Mouse (Mus musculus) stomach, embryonic 14.5 days (tissue): ENCODE measurements at regions not wholly inside any gene's neighbourhood (a gene's known extent, or its start where the extent isn't known, plus 50 kb on each side); places are given as distances from the start of the nearest gene placed in this dataset.

Source experiments
- ATAC-seq: fragments of 200-750 bp; cut with Nextera tagmentation; 2 replicates; pipeline ENCODE4 v1.8.0; 2017; ENCODE audit warnings: low read depth, moderate TSS enrichment; ENCODE audit not compliant: insufficient number of reproducible peaks, insufficient read depth, low FRiP score
- H3K27ac ChIP-seq: fragments of 300-500 bp; sonication (generic); 2 replicates; pipeline ENCODE4 v1.5.1; 2014; ENCODE audit warnings: mild to moderate bottlenecking, low read length, moderate library complexity, mixed read lengths
- H3K27me3 ChIP-seq: fragments of 300-500 bp; sonication (generic); 2 replicates; pipeline ENCODE4 v1.6.1; 2014; ENCODE audit warnings: low read length, control low read depth, mixed read lengths; ENCODE audit not compliant: control insufficient read depth, insufficient read depth
- H3K36me3 ChIP-seq: fragments of 300-500 bp; sonication (generic); 2 replicates; pipeline ENCODE4 v1.6.1; 2014; ENCODE audit warnings: mild to moderate bottlenecking, control low read depth, low read length, moderate library complexity, mixed read lengths; ENCODE audit not compliant: control insufficient read depth, insufficient read depth
- H3K4me1 ChIP-seq: fragments of 300-500 bp; sonication (generic); 2 replicates; pipeline ENCODE4 v1.6.1; 2014; ENCODE audit warnings: low read length, control low read depth, mixed read lengths; ENCODE audit not compliant: control insufficient read depth, insufficient read depth
- H3K4me2 ChIP-seq: fragments of 300-500 bp; sonication (generic); replicated peaks from 2 replicates; pipeline ENCODE4 v1.6.1; 2014; ENCODE audit warnings: low read depth, low read length, control low read depth
- H3K4me3 ChIP-seq: fragments of 300-500 bp; sonication (generic); 2 replicates; pipeline ENCODE4 v1.5.1; 2014; ENCODE audit warnings: low read depth, low read length, control low read depth
- H3K9ac ChIP-seq: fragments of 300-500 bp; sonication (generic); replicated peaks from 2 replicates; pipeline ENCODE4 v1.6.1; 2014; ENCODE audit warnings: low read depth, mild to moderate bottlenecking, control low read depth, low read length, moderate library complexity, mixed read lengths
- H3K9me3 ChIP-seq: fragments of 300-500 bp; sonication (generic); 2 replicates; pipeline ENCODE4 v1.6.1; 2016; ENCODE audit warnings: low read depth, low read length, control low read depth; ENCODE audit not compliant: control insufficient read depth
- WGBS: fragments of 180-500 bp; shearing (Covaris S2); extraction: QIAGEN DNeasy Blood & Tissue Kit; methylation state at CpG from one replicate; pipeline ENCODE4 v1.1.7; 2014; 5-methylcytosine and 5-hydroxymethylcytosine counted together

- Histone ChIP-seq H3K4me3 (no peak overlapping the region), H3K9ac (no peak overlapping the region), H3K4me1 (peaks cover 7% of the 10 kb centered on the region; the same call in 1 of the 2 replicates), H3K36me3 (no peaks in the 10 kb centered on the region), H3K9me3 (no peaks in the 10 kb centered on the region), H3K4me2 (no peak overlapping the region), H3K27me3 (no peaks in the 10 kb centered on the region), H3K27ac (no peak overlapping the region)
- WGBS, result 78% methylated on average over 1 of the region's 1 CpGs
- ATAC-seq, result no peak
These were observed 103.2 kb upstream of the Vangl1 start for GRCm38 (mm10) chr3:102307656-102308055.

- H3K4me1 ChIP-seq, result no peaks in the 10 kb centered on the region; the same call in 1 of the 2 replicates
- H3K9me3 ChIP-seq, result peaks cover 5% of the 10 kb centered on the region; the same call in 1 of the 2 replicates
- no peak overlapping the region for H3K4me3 ChIP-seq
- ATAC-seq, result no peak
- no peak overlapping the region for H3K9ac ChIP-seq
- H3K27ac ChIP-seq, result no peak overlapping the region
- 74% methylated on average over 3 of the region's 3 CpGs for WGBS
- H3K36me3 ChIP-seq, result no peaks in the 10 kb centered on the region
- H3K4me2 ChIP-seq, result no peak overlapping the region
- H3K27me3 ChIP-seq, result no peaks in the 10 kb centered on the region
These were observed 87.9 kb upstream of the Vangl1 start for GRCm38 (mm10) chr3:102292385-102292784.

DNA sequence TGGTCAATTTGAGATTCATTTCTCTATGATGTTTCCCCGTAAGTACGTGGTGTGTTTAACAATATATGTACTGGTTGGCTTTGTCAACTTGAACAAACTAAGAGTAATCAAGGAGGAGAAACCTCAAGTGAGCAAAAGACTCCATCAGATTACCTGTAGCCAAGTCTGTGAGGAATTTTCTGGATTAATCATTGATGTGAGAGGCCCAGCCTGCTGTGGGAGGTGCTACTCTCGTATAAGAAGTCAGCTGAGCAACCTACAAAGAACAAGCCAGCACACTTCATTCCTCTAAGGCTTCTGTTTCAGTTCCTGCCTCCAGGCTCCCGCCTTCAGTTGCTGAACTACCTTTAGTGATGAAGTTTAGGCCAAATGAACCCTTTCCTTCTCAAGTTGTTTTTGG is 77.5 kb upstream of the Vangl1 start:
- Histone ChIP-seq H3K36me3 (no peaks in the 10 kb centered on the region), H3K9me3 (no peaks in the 10 kb centered on the region), H3K4me3 (no peak overlapping the region), H3K9ac (no peak overlapping the region), H3K4me2 (no peak overlapping the region), H3K4me1 (no peaks in the 10 kb centered on the region), H3K27me3 (no peaks in the 10 kb centered on the region), H3K27ac (no peak overlapping the region)
- ATAC-seq, result no peak
- 80% methylated on average over 4 of the region's 4 CpGs for WGBS

GRCm38 (mm10) chr3:102276758-102277157 is 72.3 kb upstream of the Vangl1 start:
- Histone ChIP-seq H3K9me3 (no peaks in the 10 kb centered on the region), H3K36me3 (no peaks in the 10 kb centered on the region), H3K4me1 (peaks cover 10% of the 10 kb centered on the region), H3K27me3 (no peaks in the 10 kb centered on the region), H3K27ac (no peak overlapping the region), H3K9ac (no peak overlapping the region), H3K4me2 (no peak overlapping the region), H3K4me3 (no peak overlapping the region)
- ATAC-seq, result no peak
- 92% methylated on average over 2 of the region's 2 CpGs for WGBS

DNA sequence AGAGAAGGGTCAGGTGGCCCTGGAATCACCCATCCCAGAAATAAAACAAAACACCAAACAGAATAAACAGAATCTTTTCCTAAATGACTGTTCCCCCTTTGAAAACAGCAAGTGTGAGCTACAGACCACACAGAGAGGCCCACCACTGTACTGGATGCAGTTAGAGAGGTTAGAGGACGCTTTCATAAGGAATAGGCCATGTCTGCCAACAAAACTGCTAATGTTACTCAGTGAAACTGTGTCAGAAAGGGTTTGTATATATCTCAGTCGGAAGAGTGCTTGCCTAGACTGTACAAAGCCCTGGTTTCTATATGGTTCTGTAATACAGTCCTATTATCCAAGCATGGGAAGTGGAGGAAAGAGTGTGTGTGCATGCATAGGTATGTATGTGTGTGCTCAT is 71.8 kb upstream of the Vangl1 start:
- Histone ChIP-seq H3K4me3 (no peak overlapping the region), H3K9ac (no peak overlapping the region), H3K9me3 (no peaks in the 10 kb centered on the region), H3K27ac (no peak overlapping the region), H3K27me3 (no peaks in the 10 kb centered on the region), H3K4me2 (no peak overlapping the region), H3K36me3 (no peaks in the 10 kb centered on the region), H3K4me1 (peaks cover 10% of the 10 kb centered on the region)
- WGBS, result 56% methylated on average over 2 of the region's 2 CpGs
- no peak for ATAC-seq

DNA sequence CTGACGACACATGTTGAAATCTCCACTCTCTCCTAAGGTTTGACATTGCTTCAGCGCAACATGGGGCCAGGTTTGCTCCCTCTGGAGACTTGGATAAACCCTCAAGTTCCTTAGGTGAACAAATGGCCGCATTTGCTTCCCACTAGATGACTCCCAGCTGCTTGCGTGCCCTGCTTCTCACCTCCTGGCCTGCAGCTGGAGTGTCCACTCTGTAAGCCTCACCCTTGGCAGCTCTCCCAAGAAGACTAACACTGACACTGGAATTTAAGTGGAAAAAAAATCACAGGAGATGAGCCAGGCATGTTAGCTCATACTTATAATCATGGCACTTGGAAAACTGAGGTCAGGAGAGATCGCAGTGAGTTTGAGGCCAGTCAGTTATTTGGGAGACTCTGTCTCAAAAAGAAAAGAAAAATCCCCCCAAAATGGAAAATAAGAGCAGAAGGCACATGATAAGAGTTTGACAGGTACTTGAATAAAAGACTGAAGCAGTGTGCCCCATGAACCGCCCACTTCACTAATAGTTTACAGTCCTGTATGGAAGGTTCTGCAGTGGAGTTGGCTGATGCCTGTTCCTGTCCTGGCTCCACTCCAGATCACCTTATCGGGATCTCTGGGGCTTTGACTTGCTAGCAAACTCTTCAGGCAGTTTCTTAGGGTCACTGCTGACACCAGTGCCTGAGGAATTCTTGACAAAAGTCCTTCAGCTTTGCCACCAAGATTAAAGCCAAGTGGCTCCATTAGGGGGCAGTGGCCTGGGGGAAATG is 70.9 kb upstream of the Vangl1 start:
- Histone ChIP-seq H3K4me3 (no peak overlapping the region), H3K9ac (no peak overlapping the region), H3K4me2 (no peak overlapping the region), H3K27ac (no peak overlapping the region), H3K36me3 (no peaks in the 10 kb centered on the region), H3K27me3 (no peaks in the 10 kb centered on the region), H3K4me1 (peaks cover 10% of the 10 kb centered on the region), H3K9me3 (no peaks in the 10 kb centered on the region)
- WGBS, result 44% methylated on average over 7 of the region's 7 CpGs
- no peak; the same call in 1 of the 2 replicates for ATAC-seq

DNA sequence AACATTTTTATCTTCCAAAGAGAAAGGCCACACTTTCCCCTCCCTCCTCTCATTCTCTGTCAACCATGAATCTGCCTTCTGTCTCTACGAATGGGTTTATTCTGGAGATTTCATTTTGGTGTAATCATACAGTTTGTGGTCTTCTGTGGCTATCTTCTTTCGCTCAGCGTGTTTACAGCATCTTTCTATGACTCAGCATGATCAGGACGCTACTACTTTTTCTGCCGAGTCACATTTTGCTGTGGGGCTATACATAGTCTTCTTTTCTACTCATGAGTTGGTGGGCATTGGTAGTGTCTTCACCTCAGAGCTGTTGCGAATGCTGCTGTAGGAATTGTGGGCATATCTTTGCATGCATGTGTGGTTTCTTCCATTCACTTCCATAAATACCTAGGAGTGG is 66.3 kb upstream of the Vangl1 start:
- Histone ChIP-seq H3K9ac (no peak overlapping the region), H3K27me3 (no peaks in the 10 kb centered on the region), H3K4me3 (no peak overlapping the region), H3K27ac (no peak overlapping the region), H3K9me3 (no peaks in the 10 kb centered on the region), H3K36me3 (no peaks in the 10 kb centered on the region), H3K4me1 (peaks cover 7% of the 10 kb centered on the region), H3K4me2 (no peak overlapping the region)
- 92% methylated on average over 6 of the region's 6 CpGs for WGBS
- ATAC-seq, result no peak

- Histone ChIP-seq H3K36me3 (no peaks in the 10 kb centered on the region), H3K9me3 (no peaks in the 10 kb centered on the region), H3K27me3 (no peaks in the 10 kb centered on the region), H3K4me1 (peaks cover 4% of the 10 kb centered on the region; the same call in 1 of the 2 replicates), H3K9ac (no peak overlapping the region), H3K4me2 (no peak overlapping the region), H3K27ac (no peak overlapping the region), H3K4me3 (no peak overlapping the region)
- ATAC-seq, result no peak
- WGBS, result 52% methylated on average over 6 of the region's 6 CpGs
These were observed 65.8 kb upstream of the Vangl1 start for GRCm38 (mm10) chr3:102270257-102270656.

DNA sequence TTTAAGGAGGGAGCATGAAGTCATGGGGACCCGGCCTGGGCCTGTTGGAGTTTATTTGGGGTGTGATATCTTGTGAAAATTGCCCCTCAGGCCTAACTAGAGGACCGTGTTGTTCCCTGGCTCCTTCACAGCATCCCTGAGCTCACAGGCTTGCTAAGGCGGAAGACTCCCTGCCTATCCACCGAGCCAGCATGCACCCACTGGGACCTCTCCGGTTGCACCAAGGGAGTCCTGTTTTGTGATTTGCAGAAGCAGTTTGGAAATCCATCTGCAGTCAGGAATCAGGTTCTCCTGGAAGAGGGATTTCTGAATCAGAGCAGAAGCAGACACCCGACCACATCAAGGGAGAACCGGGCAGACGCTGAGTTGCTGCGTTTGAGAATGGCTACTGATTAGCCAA is 61.6 kb upstream of the Vangl1 start:
- Histone ChIP-seq H3K27me3 (no peaks in the 10 kb centered on the region), H3K4me3 (no peak overlapping the region), H3K36me3 (no peaks in the 10 kb centered on the region), H3K9me3 (no peaks in the 10 kb centered on the region), H3K9ac (no peak overlapping the region), H3K4me1 (no peaks in the 10 kb centered on the region), H3K27ac (no peak overlapping the region), H3K4me2 (no peak overlapping the region)
- WGBS, result 74% methylated on average over 9 of the region's 9 CpGs
- no peak for ATAC-seq
